In genomic region chr6:124746296-124746605, GRCm38 (mm10) we compare ENCODE assay signal across 8 mouse cellular contexts. TPM values are rescaled to one million over a fixed set of nuclear protein-coding genes. Genes with fewer than 3 reads are reported as not detected.
DNase-seq lines count a peak whose midpoint lies in the region; ATAC-seq and TF ChIP-seq lines count a peak whose summit lies in the region.

No protein-coding gene starts in this region.

- H3K9me3 ChIP-seq in heart, embryonic 11.5 days (replicated peaks; ENCODE audit: control insufficient read depth, low read length), result no peaks in the 10 kb centered on the region
- no peaks in the 10 kb centered on the region for H3K9me3 ChIP-seq in CH12.LX (replicated peaks; ENCODE audit: low read length)
- H3K9me3 ChIP-seq in forebrain, embryonic 12.5 days, result no peaks in the 10 kb centered on the region
- no peaks in the 10 kb centered on the region for H3K9me3 ChIP-seq in liver, embryonic 12.5 days (replicated peaks)

- TF ChIP-seq EP300 in CH12.LX (IDR thresholded peaks at IDR 0.05; ENCODE audit: low read length), result no peak

- WGBS in heart, embryonic 11.5 days (ENCODE audit: insufficient replicate concordance), result 20% methylated on average over 8 of the region's 8 CpGs
- WGBS in forebrain, embryonic 12.5 days, result 24% methylated on average over 8 of the region's 8 CpGs
- 30% methylated on average over 8 of the region's 8 CpGs for WGBS in liver, embryonic 12.5 days (ENCODE audit: insufficient replicate concordance)

- peak overlapping the region; percentile 99 for H3K4me2 ChIP-seq in heart, embryonic 11.5 days
- H3K4me2 ChIP-seq in CH12.LX (ENCODE audit: insufficient read depth, low read depth, poor library complexity, severe bottlenecking), result peak overlapping the region; percentile 73
- H3K4me2 ChIP-seq in forebrain, embryonic 12.5 days, result peak overlapping the region; percentile 92
- H3K4me2 ChIP-seq in liver, embryonic 12.5 days, result peak overlapping the region; percentile 99

- no peak for ATAC-seq in heart, embryonic 11.5 days (replicated peaks; ENCODE audit: insufficient number of reproducible peaks, low FRiP score, low TSS enrichment)
- peak; percentile 5; the same call in 1 of the 2 replicates for ATAC-seq in forebrain, embryonic 12.5 days (ENCODE audit: low FRiP score)
- no peak for ATAC-seq in liver, embryonic 12.5 days

- in situ Hi-C loops in CH12.LX (cut with MboI; ENCODE audit: low pct_ligation_motif_present, low pct_unique_long_range_greater_than_20kb, low sequenced_read_pairs), result no loop called here

- TF ChIP-seq RAD21 in CH12.LX (IDR thresholded peaks at IDR 0.05; ENCODE audit: low read depth, low read length), result no peak

- H3K36me3 ChIP-seq in heart, embryonic 11.5 days (ENCODE audit: control insufficient read depth, insufficient read depth, low read length), result peaks cover 11% of the 10 kb centered on the region
- peaks cover 38 to 67% of the 10 kb centered on the region in 2 experiments for H3K36me3 ChIP-seq in CH12.LX (replicated peaks in 1 of 2; ENCODE audit: control insufficient read depth in 1 of 2, insufficient read depth in 1 of 2, low read length in 1 of 2)
- H3K36me3 ChIP-seq in forebrain, embryonic 12.5 days (replicated peaks), result peaks cover 67% of the 10 kb centered on the region
- H3K36me3 ChIP-seq in liver, embryonic 12.5 days, result peaks cover 19% of the 10 kb centered on the region

- TF ChIP-seq POLR2A in CH12.LX (IDR thresholded peaks at IDR 0.05; ENCODE audit: low read depth, low read length), result no peak

- H3K9ac ChIP-seq in heart, embryonic 11.5 days (ENCODE audit: low read depth, low read length), result peak overlapping the region; percentile 96
- peak overlapping the region; percentile 74 for H3K9ac ChIP-seq in CH12.LX (ENCODE audit: insufficient read depth, low read depth)
- peak overlapping the region; percentile 85 for H3K9ac ChIP-seq in forebrain, embryonic 12.5 days
- peak overlapping the region; percentile 91 for H3K9ac ChIP-seq in liver, embryonic 12.5 days

- no peak for DNase-seq in heart, adult 9 months (ENCODE audit: low spot score in 2 of 2)
- DNase-seq in CH12.LX (ENCODE audit: extremely low read depth), result no peak
- DNase-seq in urinary bladder, postnatal 10 days (ENCODE audit: low spot score), result no peak
- DNase-seq in frontal cortex, postnatal 36 days (ENCODE audit: low spot score in 2 of 2), result no peak
- DNase-seq in ovary, postnatal 36 days (ENCODE audit: low spot score), result no peak

- dilution Hi-C loops in CH12.LX (cut with MboI; ENCODE audit: extremely low pct_ligation_motif_present, extremely low pct_unique_long_range_greater_than_20kb, low sequenced_read_pairs), result no loop called here

- TF ChIP-seq CTCF in CH12.LX (conservative IDR thresholded peaks at IDR 0.05 in 1 of 2, IDR thresholded peaks at IDR 0.05 in 1 of 2; ENCODE audit: low read depth in 2 of 2, low read length in 2 of 2), result no peak

- peaks cover 16% of the 10 kb centered on the region for H3K4me1 ChIP-seq in heart, embryonic 11.5 days (ENCODE audit: control insufficient read depth, insufficient read depth, low read length)
- peaks cover 16 to 46% of the 10 kb centered on the region in 2 experiments for H3K4me1 ChIP-seq in CH12.LX (ENCODE audit: control insufficient read depth in 1 of 2, insufficient read depth in 2 of 2)
- H3K4me1 ChIP-seq in forebrain, embryonic 12.5 days, result peaks cover 26% of the 10 kb centered on the region
- peaks cover 30% of the 10 kb centered on the region for H3K4me1 ChIP-seq in liver, embryonic 12.5 days

- 0 out of 2 replicates have a peak, but pooled peaks cover 2% of the 10 kb centered on the region for H3K79me2 ChIP-seq in CH12.LX (replicated peaks; ENCODE audit: control insufficient read depth, extremely low read depth, insufficient read depth, poor library complexity, severe bottlenecking)

- no peaks in the 10 kb centered on the region for H3K27me3 ChIP-seq in heart, embryonic 11.5 days (ENCODE audit: control insufficient read depth, insufficient read depth, low read length)
- no peaks in the 10 kb centered on the region for H3K27me3 ChIP-seq in CH12.LX (replicated peaks)
- no peaks in the 10 kb centered on the region for H3K27me3 ChIP-seq in forebrain, embryonic 12.5 days
- 0 out of 2 replicates have a peak, but pooled peaks cover 2% of the 10 kb centered on the region for H3K27me3 ChIP-seq in liver, embryonic 12.5 days (replicated peaks)

- peak overlapping the region; percentile 87; the same call in 1 of the 2 replicates for H3K27ac ChIP-seq in heart, embryonic 11.5 days (ENCODE audit: low read depth, low read length)
- no peak overlapping the region for H3K27ac ChIP-seq in CH12.LX (ENCODE audit: insufficient read depth, low read depth)
- peak overlapping the region; percentile 92 for H3K27ac ChIP-seq in forebrain, embryonic 12.5 days
- peak overlapping the region; percentile 85 for H3K27ac ChIP-seq in liver, embryonic 12.5 days

- H3K4me3 ChIP-seq in heart, embryonic 11.5 days (ENCODE audit: low read depth, low read length), result peak overlapping the region; percentile 75
- H3K4me3 ChIP-seq in CH12.LX (replicated peaks in 1 of 3; ENCODE audit: low read depth in 2 of 3, low read length in 2 of 3, poor library complexity in 1 of 3), result peak overlapping the region; percentile 45 to 63 (median 56)
- peak overlapping the region; percentile 54 for H3K4me3 ChIP-seq in forebrain, embryonic 12.5 days (replicated peaks)
- peak overlapping the region; percentile 72 for H3K4me3 ChIP-seq in liver, embryonic 12.5 days

TF ChIP-seq in CH12.LX, 34 proteins besides CTCF, POLR2A, EP300 and RAD21:
- TF ChIP-seq MYC (IDR thresholded peaks at IDR 0.05; ENCODE audit: low read depth, low read length), result no peak
- no peak for TF ChIP-seq ZNF384 (IDR thresholded peaks at IDR 0.05; ENCODE audit: low read depth, low read length)
- no peak for TF ChIP-seq JUND (conservative IDR thresholded peaks at IDR 0.05; ENCODE audit: low read depth, low read length)
- TF ChIP-seq ZC3H11A (IDR thresholded peaks at IDR 0.05; ENCODE audit: low read depth, low read length), result no peak
- no peak for TF ChIP-seq IRF4 (IDR thresholded peaks at IDR 0.05; ENCODE audit: low read depth, low read length)
- no peak for TF ChIP-seq UBTF (IDR thresholded peaks at IDR 0.05; ENCODE audit: low read depth, low read length)
- no peak for TF ChIP-seq MAFK (IDR thresholded peaks at IDR 0.05; ENCODE audit: insufficient replicate concordance, low read length)
- no peak for TF ChIP-seq CHD2 (IDR thresholded peaks at IDR 0.05; ENCODE audit: low read length)
- no peak for TF ChIP-seq MXI1 (IDR thresholded peaks at IDR 0.05; ENCODE audit: low read depth, low read length)
- TF ChIP-seq PAX5 (IDR thresholded peaks at IDR 0.05; ENCODE audit: low read length), result no peak
- no peak for TF ChIP-seq MAZ (IDR thresholded peaks at IDR 0.05; ENCODE audit: low read depth, low read length)
- no peak for TF ChIP-seq MAX (IDR thresholded peaks at IDR 0.05; ENCODE audit: low read length)
- TF ChIP-seq CHD1 (IDR thresholded peaks at IDR 0.05; ENCODE audit: low read depth, low read length), result no peak
- no peak for TF ChIP-seq ZKSCAN1 (IDR thresholded peaks at IDR 0.05; ENCODE audit: borderline replicate concordance, low read depth, low read length)
- no peak for TF ChIP-seq USF1 (IDR thresholded peaks at IDR 0.05; ENCODE audit: low read depth, low read length)
TF ChIP-seq in CH12.LX: peak in this region for 0.

RNA-seq across cellular contexts. Expression of gene Grcc10, which starts 5.1 kb away (rescaled TPM):
- polyA plus RNA-seq in heart, embryonic 11.5 days (2014; fragmentation: Nextera tagmentation; extraction: Ambion mirVana), result 352 and 380 TPM in 2 replicates
- total RNA-seq in CH12.LX (2012; rRNA removed) (146 and 197 TPM in 2 replicates), CH12.LX (2014; rRNA removed) (59.3 and 64.3 TPM in 2 replicates)
- polyA plus RNA-seq in CH12.LX (2012; ENCODE audit: insufficient read length, low read depth), result 88.4 and 93.7 TPM in 2 replicates
- polyA plus RNA-seq in forebrain, embryonic 12.5 days (2016; fragmentation: Nextera tagmentation; extraction: Ambion mirVana), result 550 and 568 TPM in 2 replicates
- polyA plus RNA-seq in liver, embryonic 12.5 days (2016; fragmentation: Nextera tagmentation; extraction: Ambion mirVana), result 109 and 116 TPM in 2 replicates

RNA-seq across cellular contexts. Expression of gene Ptpn6, which starts 7.7 kb away (rescaled TPM):
- polyA plus RNA-seq in heart, embryonic 11.5 days (2014; fragmentation: Nextera tagmentation; extraction: Ambion mirVana), result 4.8 and 6.9 TPM in 2 replicates
- total RNA-seq in CH12.LX (2012; rRNA removed) (247 and 283 TPM in 2 replicates), CH12.LX (2014; rRNA removed) (300 and 327 TPM in 2 replicates)
- polyA plus RNA-seq in CH12.LX (2012; ENCODE audit: insufficient read length, low read depth), result 585 and 814 TPM in 2 replicates
- polyA plus RNA-seq in forebrain, embryonic 12.5 days (2016; fragmentation: Nextera tagmentation; extraction: Ambion mirVana), result 5.4 and 6.1 TPM in 2 replicates
- 30.8 and 31.3 TPM in 2 replicates for polyA plus RNA-seq in liver, embryonic 12.5 days (2016; fragmentation: Nextera tagmentation; extraction: Ambion mirVana)

RNA-seq across cellular contexts. Expression of gene Gm45234, which starts 9.6 kb away (rescaled TPM):
- not detected in 2 replicates for polyA plus RNA-seq in heart, embryonic 11.5 days (2014; fragmentation: Nextera tagmentation; extraction: Ambion mirVana)
- not detected in 2 replicates for total RNA-seq in CH12.LX (2012; rRNA removed)
- not detected in 2 replicates for total RNA-seq in CH12.LX (2014; rRNA removed)
- not detected in 2 replicates for polyA plus RNA-seq in CH12.LX (2012; ENCODE audit: insufficient read length, low read depth)
- not detected in 2 replicates for polyA plus RNA-seq in forebrain, embryonic 12.5 days (2016; fragmentation: Nextera tagmentation; extraction: Ambion mirVana)
- polyA plus RNA-seq in liver, embryonic 12.5 days (2016; fragmentation: Nextera tagmentation; extraction: Ambion mirVana), result not detected in 2 replicates

RNA-seq across cellular contexts. Expression of gene Atn1, which starts 10.1 kb away (rescaled TPM):
- 7.4 and 9.5 TPM in 2 replicates for polyA plus RNA-seq in heart, embryonic 11.5 days (2014; fragmentation: Nextera tagmentation; extraction: Ambion mirVana)
- total RNA-seq in CH12.LX (2012; rRNA removed) (3.8 and 4.6 TPM in 2 replicates), CH12.LX (2014; rRNA removed) (0.50 and 1.7 TPM in 2 replicates)
- polyA plus RNA-seq in CH12.LX (2012; ENCODE audit: insufficient read length, low read depth), result 27.0 and 35.1 TPM in 2 replicates
- polyA plus RNA-seq in forebrain, embryonic 12.5 days (2016; fragmentation: Nextera tagmentation; extraction: Ambion mirVana), result 17.6 and 19.2 TPM in 2 replicates
- 2.6 and 2.9 TPM in 2 replicates for polyA plus RNA-seq in liver, embryonic 12.5 days (2016; fragmentation: Nextera tagmentation; extraction: Ambion mirVana)

RNA-seq across cellular contexts. Expression of gene Eno2, which starts 23.2 kb away (rescaled TPM):
- polyA plus RNA-seq in heart, embryonic 11.5 days (2014; fragmentation: Nextera tagmentation; extraction: Ambion mirVana), result 5.3 TPM in 2 replicates
- total RNA-seq in CH12.LX (2012; rRNA removed) (15.9 and 24.6 TPM in 2 replicates), CH12.LX (2014; rRNA removed) (20.8 and 26.7 TPM in 2 replicates)
- polyA plus RNA-seq in CH12.LX (2012; ENCODE audit: insufficient read length, low read depth), result 23.1 and 23.6 TPM in 2 replicates
- polyA plus RNA-seq in forebrain, embryonic 12.5 days (2016; fragmentation: Nextera tagmentation; extraction: Ambion mirVana), result 10.5 and 10.6 TPM in 2 replicates
- polyA plus RNA-seq in liver, embryonic 12.5 days (2016; fragmentation: Nextera tagmentation; extraction: Ambion mirVana), result 0.77 and 1.0 TPM in 2 replicates

Comparison
In these comparisons a context has a peak if more than half of its experiments do, and no peak if none do; other contexts are left out.
1. RNA of gene Ptpn6, which starts 7.7 kb away (polyA plus RNA-seq): 585 to 814 TPM in CH12.LX; 30.8 to 31.3 TPM in liver, embryonic 12.5 days, 5.4 to 6.1 TPM in forebrain, embryonic 12.5 days and 4.8 to 6.9 TPM in heart, embryonic 11.5 days; every median in the first group is over 10 times any median in the second.
2. Peak in every context shown above with its lines, with median percentiles within 50 percentile points of each other: H3K4me2 ChIP-seq, H3K4me3 ChIP-seq and H3K9ac ChIP-seq.